Mouse (Mus musculus) c-Kit-negative CD71-positive TER-119-positive erythroid progenitor cells, embryonic 14.5 days (primary cell): Measurements from ENCODE around the gene Clec12a.
"Not testable (repeated sequence)": the region's sequence is repeated elsewhere in the genome, so short reads cannot be mapped to it uniquely, and the experiment has no call there.

Experiments
- DNase-seq: peaks from one replicate; pipeline ENCODE4 v3.0.0-alpha.2; 2013; ENCODE audit warnings: low read depth, low spot score

Gene Clec12a

GRCm38 (mm10) chr6:129342391-129342790 lies at the start of gene Clec12a:
Gene Clec12a (plus strand): TSS chr6:129342691.
- not testable (repeated sequence) for DNase-seq

DNA sequence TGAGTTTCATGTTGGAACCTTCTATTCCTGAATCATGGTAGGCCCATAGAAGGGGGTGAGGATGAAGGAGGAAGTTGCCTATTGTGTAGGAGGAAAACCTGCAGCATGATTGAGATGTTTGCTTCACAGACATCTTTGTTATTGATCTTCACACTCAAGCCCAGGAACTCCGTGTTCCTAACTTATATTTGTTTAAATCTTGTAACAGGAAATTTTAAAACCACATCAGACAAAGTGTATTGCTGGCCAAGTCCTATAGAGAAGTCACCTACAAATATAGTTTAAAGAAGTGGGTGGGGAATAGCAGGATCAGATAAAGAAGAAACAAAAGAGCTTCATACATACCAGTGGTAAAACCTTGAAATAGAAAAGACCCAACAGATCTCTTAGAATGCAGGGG lies 38.3 kb upstream of the Clec12a start:
- no peak for DNase-seq

GRCm38 (mm10) chr6:129312499-129312898 lies 30.0 kb upstream of the Clec12a start:
- no peak for DNase-seq

DNA sequence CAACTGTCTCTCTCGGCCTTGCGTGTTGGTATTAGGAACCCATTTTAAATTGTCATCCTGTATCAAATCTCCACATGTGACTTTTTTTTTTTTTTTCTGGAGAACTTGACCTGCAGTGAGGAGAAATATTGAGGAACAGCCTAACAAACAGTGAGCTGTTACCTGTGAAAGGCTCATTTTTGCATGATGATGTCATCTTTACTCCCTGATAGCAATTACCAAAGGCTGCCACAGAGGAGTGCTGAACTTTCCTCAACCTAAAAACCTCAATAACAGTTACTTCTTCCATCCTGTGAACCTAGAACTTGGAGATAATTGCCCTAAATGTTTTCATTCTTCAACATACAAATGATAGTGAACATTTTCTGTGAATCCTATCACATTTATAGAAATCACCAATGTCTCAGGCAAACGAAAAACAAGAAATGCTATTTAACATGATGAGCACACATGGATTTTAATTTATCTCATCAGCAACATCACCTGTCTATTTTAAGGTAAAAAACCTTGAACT lies 27.8 kb upstream of the Clec12a start:
- DNase-seq = no peak

GRCm38 (mm10) chr6:129315698-129316097 lies 26.8 kb upstream of the Clec12a start:
- DNase-seq = no peak

DNA sequence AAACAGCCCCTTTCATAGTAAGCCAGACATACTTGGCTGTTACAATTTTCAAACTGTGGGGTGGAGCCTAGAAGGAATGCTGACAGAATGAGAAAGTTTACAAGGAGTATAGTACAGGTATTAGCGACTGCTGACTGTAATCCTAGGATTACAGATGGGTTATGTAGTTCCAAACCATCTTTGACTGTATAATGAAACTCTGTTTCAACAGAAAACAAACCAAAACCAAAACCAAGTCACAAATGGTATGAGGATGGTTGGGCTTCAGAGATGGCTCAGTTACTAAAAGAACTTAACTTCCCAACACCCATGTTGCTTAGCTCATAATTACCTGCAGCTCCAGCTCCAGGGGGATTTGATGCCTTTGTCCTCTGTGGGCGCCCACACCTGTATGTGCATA lies 26.0 kb upstream of the Clec12a start:
- DNase-seq = no peak

DNA sequence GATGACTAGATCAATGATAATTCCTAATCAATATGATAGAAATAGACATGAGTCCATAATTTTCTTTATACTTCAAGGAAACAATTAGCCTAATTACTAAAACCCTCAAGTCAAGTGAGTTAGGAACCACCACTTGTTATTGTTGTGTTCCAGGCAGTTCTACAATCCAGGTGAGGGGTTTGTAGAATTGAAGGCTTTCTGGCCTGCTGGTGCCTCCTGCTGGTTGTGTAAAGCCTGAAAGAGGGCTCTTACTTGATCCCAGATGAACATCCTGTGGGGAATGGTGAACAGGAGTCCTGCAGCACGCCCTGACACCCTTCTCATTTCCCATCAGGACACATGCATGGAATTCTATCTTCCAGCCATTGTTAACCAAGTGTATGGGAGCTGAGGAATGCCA lies 24.1 kb upstream of the Clec12a start:
- DNase-seq = no peak

- no peak for DNase-seq
Observed at GRCm38 (mm10) chr6:129319331-129319730, 23.2 kb upstream of the Clec12a start.

GRCm38 (mm10) chr6:129326016-129326415 lies 16.5 kb upstream of the Clec12a start:
- no peak for DNase-seq

GRCm38 (mm10) chr6:129326568-129327150 lies 15.8 kb upstream of the Clec12a start:
- DNase-seq = no peak

DNA sequence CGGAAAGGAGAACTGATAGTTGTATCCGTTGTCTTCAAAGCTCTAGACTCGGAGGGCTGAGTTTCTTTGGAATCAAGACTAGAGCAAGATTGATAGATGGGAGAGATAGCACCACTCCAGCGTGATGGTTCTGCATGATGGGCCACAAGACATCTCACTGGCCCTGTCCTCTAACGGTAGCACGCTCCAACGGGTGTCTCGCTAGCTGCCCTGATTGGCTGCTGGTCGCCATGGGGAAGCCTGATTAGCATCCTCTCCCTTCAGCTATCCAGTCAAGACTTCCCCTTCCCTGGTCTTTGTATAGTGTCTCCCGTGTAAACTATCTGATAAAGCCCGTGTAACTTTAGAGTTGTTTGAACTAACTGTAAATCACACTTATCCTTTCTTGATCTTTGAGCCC lies 10.9 kb upstream of the Clec12a start, which contains the start of gene 4922502D21Rik:
Gene 4922502D21Rik, minus strand, starts transcription at position 187 of the 400 bp plus-strand sequence.
- DNase-seq = no peak

DNA sequence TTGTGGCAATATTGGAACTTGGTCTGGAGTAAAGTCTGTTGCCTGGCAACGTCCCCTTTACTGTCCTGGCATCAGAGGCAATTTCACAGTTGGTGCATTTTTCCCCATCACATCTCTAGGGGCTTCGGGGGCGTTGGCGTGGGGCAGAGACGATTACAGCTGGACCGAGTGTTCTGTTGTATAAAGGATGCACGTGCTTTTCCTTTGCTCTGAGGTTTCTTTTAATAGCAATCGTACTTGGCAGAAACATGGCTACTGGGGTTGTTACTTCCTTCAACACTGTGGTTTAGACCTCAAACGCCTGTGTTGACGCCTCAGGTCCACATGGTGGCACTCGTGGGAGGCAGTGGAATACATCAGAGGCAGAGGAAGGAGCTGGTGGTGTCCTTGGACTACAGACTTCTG lies 8.8 kb upstream of the Clec12a start:
- no peak for DNase-seq

DNA sequence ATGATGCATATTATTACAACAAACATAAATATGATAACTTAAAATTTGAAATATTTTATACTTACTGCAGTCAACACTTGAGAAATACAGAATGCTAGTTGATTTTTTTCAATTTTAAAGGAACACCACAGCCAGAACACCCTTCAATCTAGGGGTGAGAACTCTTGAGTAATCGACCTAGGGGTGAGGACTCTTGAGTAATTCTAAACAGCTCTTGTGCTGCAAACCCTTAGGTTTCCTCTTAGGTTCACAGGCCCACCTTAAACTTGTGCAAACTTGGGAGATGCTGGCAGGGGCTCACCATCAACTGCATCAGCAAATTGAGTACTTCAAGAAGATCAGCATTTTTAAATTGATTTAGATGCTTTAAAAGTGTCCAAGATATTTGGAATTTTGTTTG lies 4.7 kb upstream of the Clec12a start:
- no peak for DNase-seq

DNA sequence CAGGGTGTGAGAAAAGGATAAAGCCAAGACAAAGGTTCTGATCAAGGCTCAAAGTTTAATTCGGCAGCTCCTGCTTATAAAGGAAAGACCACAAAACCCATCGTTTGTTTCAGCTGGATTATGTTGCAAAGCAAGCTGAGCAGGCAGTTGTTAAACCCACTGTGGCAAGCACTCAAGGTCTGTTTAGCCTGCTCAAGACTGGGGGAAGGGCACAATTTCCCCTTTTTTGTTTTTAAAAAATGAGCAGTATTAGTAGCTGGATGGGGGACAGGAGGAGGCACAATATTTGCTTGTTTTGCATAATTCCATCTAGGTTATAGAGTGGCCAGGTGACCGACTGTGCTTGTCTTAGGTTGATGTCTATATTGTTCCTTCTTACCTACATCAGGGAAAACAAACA lies 1.9 kb downstream of the Clec12a start:
- no peak for DNase-seq

GRCm38 (mm10) chr6:129349524-129350352 lies 7.2 kb downstream of the Clec12a start:
- DNase-seq = no peak

GRCm38 (mm10) chr6:129351091-129351490 lies 8.6 kb downstream of the Clec12a start:
- DNase-seq = no peak

DNA sequence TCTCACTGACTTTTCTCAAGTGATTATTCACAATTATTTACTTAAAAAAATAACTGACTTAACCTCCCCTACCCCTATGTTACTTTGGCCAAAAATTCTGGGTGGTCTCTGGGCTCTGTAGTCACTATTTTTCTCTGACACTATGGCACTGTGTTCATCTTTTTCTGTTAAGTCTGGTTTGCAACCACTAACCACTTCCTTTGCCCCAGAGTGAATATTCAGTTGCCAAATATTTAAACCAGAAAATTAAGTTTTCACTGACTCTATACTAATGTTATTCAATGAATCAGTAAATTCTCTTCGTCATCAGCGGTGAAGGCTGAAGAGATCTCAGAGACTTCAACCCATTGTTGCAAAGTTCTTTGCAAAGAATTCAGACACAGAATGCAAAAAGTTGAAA lies 13.3 kb downstream of the Clec12a start:
- DNase-seq = no peak

GRCm38 (mm10) chr6:129356430-129356829 lies 13.9 kb downstream of the Clec12a start:
- no peak for DNase-seq

DNA sequence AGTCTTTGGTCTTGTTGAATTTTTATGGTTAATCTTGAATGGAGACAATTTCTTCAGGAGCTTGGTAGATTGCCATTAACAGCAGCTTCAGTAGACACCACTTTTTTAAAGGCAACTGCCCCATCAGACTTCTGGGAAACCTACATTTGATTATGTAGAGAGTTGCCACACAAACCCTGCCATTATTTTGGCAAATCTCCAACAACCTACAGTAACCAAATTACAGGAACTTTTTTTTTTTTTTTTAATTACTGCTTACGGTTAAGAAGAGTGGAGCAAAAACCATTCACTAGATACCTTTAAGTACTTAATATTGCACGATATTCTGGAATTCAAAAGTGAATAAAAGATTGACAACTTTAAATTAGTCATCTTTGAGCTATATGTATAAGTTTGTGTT lies 17.0 kb downstream of the Clec12a start:
- DNase-seq = no peak

DNA sequence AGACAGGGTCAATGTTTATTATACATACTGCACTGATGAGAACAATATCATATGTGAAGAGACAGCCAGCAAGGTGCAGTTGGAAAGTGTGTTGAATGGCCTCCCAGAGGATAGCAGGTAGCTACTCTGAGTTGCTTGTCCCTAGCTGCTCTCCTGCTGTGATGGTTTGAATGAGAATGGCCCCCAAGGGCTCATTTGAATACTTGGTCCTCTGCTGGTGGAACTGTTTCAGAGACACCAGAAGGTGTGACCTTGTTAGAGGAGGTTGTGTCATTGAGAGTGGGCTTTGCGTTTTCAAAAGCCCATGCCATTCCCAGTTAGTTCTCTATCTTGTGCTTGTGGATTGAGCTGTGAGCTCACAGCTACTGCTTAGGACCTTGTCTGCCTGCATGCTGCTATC lies 21.5 kb downstream of the Clec12a start:
- no peak for DNase-seq

DNA sequence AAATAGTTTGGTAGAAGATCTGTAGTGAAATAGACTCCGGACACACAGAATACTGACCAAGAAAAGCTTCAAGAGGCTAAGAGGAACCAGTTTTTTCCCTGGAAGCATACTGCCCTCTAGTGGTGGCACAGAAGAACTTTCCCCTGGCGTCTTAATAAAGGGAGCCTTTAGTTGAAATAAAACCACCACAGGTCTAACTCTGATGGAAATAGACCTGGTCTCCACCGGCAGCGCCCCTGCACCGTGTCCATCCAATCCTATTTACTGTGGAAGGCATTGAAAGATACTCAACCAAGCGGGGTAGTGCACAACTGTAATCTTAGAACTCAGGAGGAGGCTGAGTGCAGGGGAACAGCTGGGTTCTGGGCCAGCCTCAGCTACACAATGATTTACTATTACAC lies 23.5 kb downstream of the Clec12a start:
- DNase-seq = peak; percentile 13

GRCm38 (mm10) chr6:129369374-129370132 lies 27.1 kb downstream of the Clec12a start:
- DNase-seq = no peak
